Mouse (Mus musculus): ENCODE measurements at regions not wholly inside any gene's neighbourhood (a gene's known extent, or its start where the extent isn't known, plus 50 kb on each side); places are given as distances from the start of the nearest gene placed in this dataset.

- Histone ChIP-seq H3K27ac (ENCODE audit: low read depth, low read length) (no peak overlapping the region), H3K27me3 (replicated peaks; ENCODE audit: control insufficient read depth, insufficient read depth, low read length) (no peaks in the 10 kb centered on the region), H3K9ac (ENCODE audit: low read depth, low read length) (no peak overlapping the region), H3K4me3 (ENCODE audit: low read depth, low read length) (no peak overlapping the region), H3K4me1 (replicated peaks; ENCODE audit: control insufficient read depth, insufficient read depth, low read length) (no peaks in the 10 kb centered on the region), H3K36me3 (ENCODE audit: control insufficient read depth, insufficient read depth, low read length) (no peaks in the 10 kb centered on the region), H3K4me2 (no peak overlapping the region), H3K9me3 (ENCODE audit: control insufficient read depth, low read length) (no peaks in the 10 kb centered on the region)
- DNase-seq (ENCODE audit: low spot score) (no peak), ATAC-seq (replicated peaks; ENCODE audit: low FRiP score) (no peak)
- WGBS = 86% methylated on average over 6 of the region's 6 CpGs
These were observed 233.8 kb upstream of the Lrtm1 start for GRCm38 (mm10) chr14:28784106-28784633.

GRCm38 (mm10) chr14:28798290-28798689 lies 219.7 kb upstream of the Lrtm1 start:
- no peak overlapping the region for H3K9ac ChIP-seq (ENCODE audit: low read depth, low read length)
- no peaks in the 10 kb centered on the region for H3K9me3 ChIP-seq (ENCODE audit: control insufficient read depth, low read length)
- 7% methylated on average over 4 of the region's 4 CpGs for WGBS
- no peak overlapping the region for H3K4me2 ChIP-seq
- no peaks in the 10 kb centered on the region for H3K27me3 ChIP-seq (replicated peaks; ENCODE audit: control insufficient read depth, insufficient read depth, low read length)
- H3K4me1 ChIP-seq (replicated peaks; ENCODE audit: control insufficient read depth, insufficient read depth, low read length) = no peaks in the 10 kb centered on the region
- no peak overlapping the region for H3K27ac ChIP-seq (ENCODE audit: low read depth, low read length)
- no peak for DNase-seq (ENCODE audit: low spot score)
- ATAC-seq (replicated peaks; ENCODE audit: low FRiP score) = no peak
- H3K4me3 ChIP-seq (ENCODE audit: low read depth, low read length) = no peak overlapping the region
- H3K36me3 ChIP-seq (ENCODE audit: control insufficient read depth, insufficient read depth, low read length) = no peaks in the 10 kb centered on the region

- Histone ChIP-seq H3K27ac (ENCODE audit: low read depth, low read length) (no peak overlapping the region), H3K27me3 (replicated peaks; ENCODE audit: control insufficient read depth, insufficient read depth, low read length) (no peaks in the 10 kb centered on the region), H3K4me3 (ENCODE audit: low read depth, low read length) (no peak overlapping the region), H3K4me1 (replicated peaks; ENCODE audit: control insufficient read depth, insufficient read depth, low read length) (no peaks in the 10 kb centered on the region), H3K36me3 (ENCODE audit: control insufficient read depth, insufficient read depth, low read length) (no peaks in the 10 kb centered on the region), H3K9ac (ENCODE audit: low read depth, low read length) (no peak overlapping the region), H3K9me3 (ENCODE audit: control insufficient read depth, low read length) (no peaks in the 10 kb centered on the region), H3K4me2 (no peak overlapping the region)
- WGBS = 68% methylated on average over 4 of the region's 4 CpGs
- DNase-seq (ENCODE audit: low spot score) = no peak
- ATAC-seq (replicated peaks; ENCODE audit: low FRiP score) = no peak
These were observed 216.3 kb upstream of the Lrtm1 start for GRCm38 (mm10) chr14:28801681-28802080.

GRCm38 (mm10) chr14:28802126-28802525 lies 215.9 kb upstream of the Lrtm1 start:
- no peaks in the 10 kb centered on the region for H3K9me3 ChIP-seq (ENCODE audit: control insufficient read depth, low read length)
- no peaks in the 10 kb centered on the region for H3K4me1 ChIP-seq (replicated peaks; ENCODE audit: control insufficient read depth, insufficient read depth, low read length)
- no peaks in the 10 kb centered on the region for H3K27me3 ChIP-seq (replicated peaks; ENCODE audit: control insufficient read depth, insufficient read depth, low read length)
- WGBS = 72% methylated on average over 5 of the region's 5 CpGs
- H3K9ac ChIP-seq (ENCODE audit: low read depth, low read length) = no peak overlapping the region
- H3K4me2 ChIP-seq = no peak overlapping the region
- H3K4me3 ChIP-seq (ENCODE audit: low read depth, low read length) = no peak overlapping the region
- ATAC-seq (replicated peaks; ENCODE audit: low FRiP score) (no peak), DNase-seq (ENCODE audit: low spot score) (no peak)
- H3K27ac ChIP-seq (ENCODE audit: low read depth, low read length) = no peak overlapping the region
- no peaks in the 10 kb centered on the region for H3K36me3 ChIP-seq (ENCODE audit: control insufficient read depth, insufficient read depth, low read length)

GRCm38 (mm10) chr14:28808094-28808493 lies 209.9 kb upstream of the Lrtm1 start:
- Histone ChIP-seq H3K4me1 (replicated peaks; ENCODE audit: control insufficient read depth, insufficient read depth, low read length) (no peaks in the 10 kb centered on the region), H3K36me3 (ENCODE audit: control insufficient read depth, insufficient read depth, low read length) (no peaks in the 10 kb centered on the region), H3K27me3 (replicated peaks; ENCODE audit: control insufficient read depth, insufficient read depth, low read length) (no peaks in the 10 kb centered on the region), H3K4me3 (ENCODE audit: low read depth, low read length) (no peak overlapping the region), H3K9me3 (ENCODE audit: control insufficient read depth, low read length) (no peaks in the 10 kb centered on the region), H3K27ac (ENCODE audit: low read depth, low read length) (no peak overlapping the region), H3K4me2 (no peak overlapping the region), H3K9ac (ENCODE audit: low read depth, low read length) (no peak overlapping the region)
- ATAC-seq (replicated peaks; ENCODE audit: low FRiP score) (no peak), DNase-seq (ENCODE audit: low spot score) (no peak)
- 80% methylated on average over 4 of the region's 4 CpGs for WGBS

GRCm38 (mm10) chr14:28809355-28809754 lies 208.7 kb upstream of the Lrtm1 start:
- H3K9ac ChIP-seq (ENCODE audit: low read depth, low read length) = no peak overlapping the region
- no peak for ATAC-seq (replicated peaks; ENCODE audit: low FRiP score)
- WGBS = 65% methylated on average over 5 of the region's 5 CpGs
- no peak overlapping the region for H3K4me3 ChIP-seq (ENCODE audit: low read depth, low read length)
- no peak for DNase-seq (ENCODE audit: low spot score)
- H3K36me3 ChIP-seq (ENCODE audit: control insufficient read depth, insufficient read depth, low read length) = no peaks in the 10 kb centered on the region
- H3K9me3 ChIP-seq (ENCODE audit: control insufficient read depth, low read length) = no peaks in the 10 kb centered on the region
- H3K4me1 ChIP-seq (replicated peaks; ENCODE audit: control insufficient read depth, insufficient read depth, low read length) = no peaks in the 10 kb centered on the region
- no peak overlapping the region for H3K4me2 ChIP-seq
- no peaks in the 10 kb centered on the region for H3K27me3 ChIP-seq (replicated peaks; ENCODE audit: control insufficient read depth, insufficient read depth, low read length)
- H3K27ac ChIP-seq (ENCODE audit: low read depth, low read length) = no peak overlapping the region

GRCm38 (mm10) chr14:28820970-28821369 lies 197.0 kb upstream of the Lrtm1 start:
- no peak for ATAC-seq (replicated peaks; ENCODE audit: low FRiP score)
- Histone ChIP-seq H3K36me3 (ENCODE audit: control insufficient read depth, insufficient read depth, low read length) (no peaks in the 10 kb centered on the region), H3K4me3 (ENCODE audit: low read depth, low read length) (no peak overlapping the region), H3K4me1 (replicated peaks; ENCODE audit: control insufficient read depth, insufficient read depth, low read length) (no peaks in the 10 kb centered on the region), H3K9ac (ENCODE audit: low read depth, low read length) (no peak overlapping the region), H3K9me3 (ENCODE audit: control insufficient read depth, low read length) (no peaks in the 10 kb centered on the region), H3K27ac (ENCODE audit: low read depth, low read length) (no peak overlapping the region), H3K27me3 (replicated peaks; ENCODE audit: control insufficient read depth, insufficient read depth, low read length) (no peaks in the 10 kb centered on the region), H3K4me2 (no peak overlapping the region)
- 81% methylated on average over 5 of the region's 5 CpGs for WGBS
- no peak for DNase-seq (ENCODE audit: low spot score)

GRCm38 (mm10) chr14:28827186-28827585 lies 190.8 kb upstream of the Lrtm1 start:
- H3K36me3 ChIP-seq (ENCODE audit: control insufficient read depth, insufficient read depth, low read length) = no peaks in the 10 kb centered on the region
- no peak for ATAC-seq (replicated peaks; ENCODE audit: low FRiP score)
- H3K4me2 ChIP-seq = no peak overlapping the region
- H3K4me1 ChIP-seq (replicated peaks; ENCODE audit: control insufficient read depth, insufficient read depth, low read length) = no peaks in the 10 kb centered on the region
- DNase-seq (ENCODE audit: low spot score) = no peak
- H3K9me3 ChIP-seq (ENCODE audit: control insufficient read depth, low read length) = no peaks in the 10 kb centered on the region
- no peaks in the 10 kb centered on the region for H3K27me3 ChIP-seq (replicated peaks; ENCODE audit: control insufficient read depth, insufficient read depth, low read length)
- no peak overlapping the region for H3K9ac ChIP-seq (ENCODE audit: low read depth, low read length)
- H3K4me3 ChIP-seq (ENCODE audit: low read depth, low read length) = no peak overlapping the region
- H3K27ac ChIP-seq (ENCODE audit: low read depth, low read length) = no peak overlapping the region
- WGBS = 67% methylated on average over 6 of the region's 6 CpGs

- H3K4me1 ChIP-seq (replicated peaks; ENCODE audit: control insufficient read depth, insufficient read depth, low read length) = no peaks in the 10 kb centered on the region
- H3K9ac ChIP-seq (ENCODE audit: low read depth, low read length) = no peak overlapping the region
- H3K4me3 ChIP-seq (ENCODE audit: low read depth, low read length) = no peak overlapping the region
- H3K27ac ChIP-seq (ENCODE audit: low read depth, low read length) = no peak overlapping the region
- no peak for ATAC-seq (replicated peaks; ENCODE audit: low FRiP score)
- H3K4me2 ChIP-seq = no peak overlapping the region
- H3K9me3 ChIP-seq (ENCODE audit: control insufficient read depth, low read length) = no peaks in the 10 kb centered on the region
- no peaks in the 10 kb centered on the region for H3K36me3 ChIP-seq (ENCODE audit: control insufficient read depth, insufficient read depth, low read length)
- no peaks in the 10 kb centered on the region for H3K27me3 ChIP-seq (replicated peaks; ENCODE audit: control insufficient read depth, insufficient read depth, low read length)
- DNase-seq (ENCODE audit: low spot score) = no peak
These were observed 180.9 kb upstream of the Lrtm1 start for GRCm38 (mm10) chr14:28837117-28837516.

Data from liver, embryonic 11.5 days (tissue).